Mouse (Mus musculus) large intestine, adult 2 months (tissue): ENCODE measurements around the gene Mctp1. TPM values are rescaled to one million over a fixed set of nuclear protein-coding genes. Genes with fewer than 3 reads are reported as not detected.

Experiments used
- DNase-seq: peaks from one replicate; pipeline ENCODE4 v3.0.0-alpha.2; 2012; ENCODE audit warnings: low read depth, low spot score
- WGBS: fragments of 180-500 bp; shearing (Covaris S2); methylation state at CpG from one replicate; pipeline ENCODE4 v1.1.7; 2018; 5-methylcytosine and 5-hydroxymethylcytosine counted together
- polyA plus RNA-seq: library from polyadenylated mRNA; depleted of rRNA; stranded (reverse); fragments of >200 nt; gene quantifications from 2 replicates; pipeline ENCODE4 v1.2.3, GENCODE M21; 2012; rRNA removed

The Mctp1 gene
- polyA plus RNA-seq, 1 experiment: 0.22 TPM

GRCm38 (mm10) chr13:77048461-77048860 lies 664.1 kb downstream of the Mctp1 start:
- DNase-seq: no peak
- WGBS: 75% methylated on average over 1 of the region's 1 CpGs

- 84% methylated on average over 3 of the region's 3 CpGs for WGBS
- DNase-seq: no peak
These were observed 665.4 kb downstream of the Mctp1 start for GRCm38 (mm10) chr13:77049736-77050135.

GRCm38 (mm10) chr13:77063221-77063620 lies 678.9 kb downstream of the Mctp1 start:
- WGBS: 92% methylated on average over 1 of the region's 1 CpGs
- DNase-seq: no peak

- DNase-seq: no peak
- WGBS: 91% methylated on average over 1 of the region's 1 CpGs
These were observed 684.5 kb downstream of the Mctp1 start for GRCm38 (mm10) chr13:77068847-77069246.

- DNase-seq: no peak
These were observed 687.7 kb downstream of the Mctp1 start for GRCm38 (mm10) chr13:77072030-77072429.

Other genes starting within 250 kb of the Mctp1 start
- gene Fam81b, start 79.5 kb upstream of the Mctp1 start, polyA plus RNA-seq: not detected in 2 replicates